Mouse (Mus musculus) R1 (cell line): ENCODE results near the gene Nme1.

Experiments used
- DNase-seq: peaks from one replicate; pipeline ENCODE4 v3.0.0-alpha.2; 2018; ENCODE audit warnings: low read depth, low spot score

Nme1 gene

GRCm38 (mm10) chr11:93968005-93968847 is at the start of gene Nme1, which contains the start of gene Gm20390:
Gene Nme1, minus strand, starts transcription at chr11:93968521.
Gene Gm20390, minus strand, starts transcription at chr11:93968293.
- peak; percentile 98 for DNase-seq

- DNase-seq: no peak
Measured at GRCm38 (mm10) chr11:94003346-94003745, 35.0 kb upstream of the Nme1 start.

- no peak for DNase-seq
Measured at GRCm38 (mm10) chr11:93999276-93999675, 31.0 kb upstream of the Nme1 start.

GRCm38 (mm10) chr11:93997141-93997775 is 28.9 kb upstream of the Nme1 start:
- DNase-seq: peak; percentile 77

- DNase-seq: peak; percentile 34
Measured at GRCm38 (mm10) chr11:93996306-93997140, 28.2 kb upstream of the Nme1 start.

GRCm38 (mm10) chr11:93995720-93996305 is 27.5 kb upstream of the Nme1 start, which contains the start of gene Spag9:
Gene Spag9, plus strand, starts transcription at chr11:93996091.
- peak; percentile 95 for DNase-seq

- DNase-seq: peak; percentile 83
Measured at GRCm38 (mm10) chr11:93995111-93995719, 26.9 kb upstream of the Nme1 start.

- DNase-seq: no peak
Measured at GRCm38 (mm10) chr11:93994531-93994930, 26.2 kb upstream of the Nme1 start.

GRCm38 (mm10) chr11:93988328-93989062 is 20.2 kb upstream of the Nme1 start:
- no peak for DNase-seq

- DNase-seq: no peak
Measured at GRCm38 (mm10) chr11:93987625-93988327, 19.5 kb upstream of the Nme1 start.

GRCm38 (mm10) chr11:93987026-93987425 is 18.7 kb upstream of the Nme1 start:
- no peak for DNase-seq

- no peak for DNase-seq
Measured at GRCm38 (mm10) chr11:93986298-93986697, 18.0 kb upstream of the Nme1 start.

- DNase-seq: no peak
Measured at GRCm38 (mm10) chr11:93985265-93985664, 16.9 kb upstream of the Nme1 start.

GRCm38 (mm10) chr11:93984619-93985018 is 16.3 kb upstream of the Nme1 start:
- no peak for DNase-seq

GRCm38 (mm10) chr11:93979502-93980049 is 11.3 kb upstream of the Nme1 start:
- DNase-seq: no peak

- peak; percentile 85 for DNase-seq
Measured at GRCm38 (mm10) chr11:93972951-93973350, 4.6 kb upstream of the Nme1 start.

GRCm38 (mm10) chr11:93969799-93970198 is 1.5 kb upstream of the Nme1 start:
- DNase-seq: peak; percentile 69

- no peak for DNase-seq
Measured at GRCm38 (mm10) chr11:93969171-93969570, 850 bp upstream of the Nme1 start.

- DNase-seq: no peak
Measured at GRCm38 (mm10) chr11:93968848-93969128, 467 bp upstream of the Nme1 start.

GRCm38 (mm10) chr11:93967381-93967780 is 940 bp downstream of the Nme1 start:
- peak; percentile 43 for DNase-seq
